Mouse (Mus musculus) heart, postnatal 0 days (tissue): ENCODE data around the gene Dennd5a. TPM values are rescaled to one million over a fixed set of nuclear protein-coding genes. Genes with fewer than 3 reads are reported as not detected.

Experiments used
- ATAC-seq: fragments of 200-750 bp; cut with Nextera tagmentation; 2 replicates; pipeline ENCODE4 v1.8.0; 2017; ENCODE audit warnings: low read depth, moderate number of reproducible peaks, moderate library complexity; ENCODE audit not compliant: insufficient read depth
- DNase-seq: peaks from one replicate; pipeline ENCODE4 v3.0.0-alpha.2; 2016; ENCODE audit warnings: low spot score
- H3K27ac ChIP-seq: fragments of 300-500 bp; sonication (generic); 2 replicates; pipeline ENCODE4 v1.5.1; 2014; ENCODE audit warnings: low read depth, mild to moderate bottlenecking
- H3K27me3 ChIP-seq: fragments of 300-500 bp; sonication (generic); 2 replicates; pipeline ENCODE4 v1.6.1; 2014; ENCODE audit warnings: low read length, mixed read lengths; ENCODE audit not compliant: control insufficient read depth, insufficient read depth
- H3K36me3 ChIP-seq: fragments of 300-500 bp; sonication (generic); replicated peaks from 2 replicates; pipeline ENCODE4 v1.6.1; 2014; ENCODE audit warnings: low read length, mixed read lengths; ENCODE audit not compliant: control insufficient read depth, insufficient read depth
- H3K4me1 ChIP-seq: fragments of 300-500 bp; sonication (generic); 2 replicates; pipeline ENCODE4 v1.6.1; 2014; ENCODE audit warnings: antibody characterized with exemption; ENCODE audit not compliant: control insufficient read depth, insufficient read depth
- H3K4me2 ChIP-seq: fragments of 300-500 bp; sonication (generic); 2 replicates; pipeline ENCODE4 v1.6.1; 2014; ENCODE audit warnings: low read depth, mild to moderate bottlenecking, low read length, moderate library complexity
- H3K4me3 ChIP-seq: fragments of 300-500 bp; sonication (generic); 2 replicates; pipeline ENCODE4 v1.5.1; 2014; ENCODE audit warnings: low read depth, low read length
- H3K9ac ChIP-seq: fragments of 300-500 bp; sonication (generic); replicated peaks from 2 replicates; pipeline ENCODE4 v1.6.1; 2014; ENCODE audit warnings: low read depth, low read length, mixed read lengths
- H3K9me3 ChIP-seq: fragments of 300-500 bp; sonication (generic); replicated peaks from 2 replicates; pipeline ENCODE4 v1.6.1; 2016; ENCODE audit warnings: low read length; ENCODE audit not compliant: control insufficient read depth
- CTCF ChIP-seq: IDR thresholded peaks from 2 replicates; pipeline ENCODE4 v1.5.1; 2016; ENCODE audit warnings: antibody characterized with exemption, control low read depth, low read depth
- EP300 ChIP-seq: IDR thresholded peaks from 2 replicates; pipeline ENCODE4 v1.6.1; 2016; ENCODE audit warnings: antibody characterized with exemption, low read depth
- WGBS: fragments of 180-500 bp; shearing (Covaris S2); extraction: QIAGEN DNeasy Blood & Tissue Kit; methylation state at CpG from one replicate; pipeline ENCODE4 v1.1.7; 2014; 5-methylcytosine and 5-hydroxymethylcytosine counted together
- polyA plus RNA-seq: library from polyadenylated mRNA; unstranded; fragments of >200 nt; fragmentation: Nextera tagmentation; extraction: Ambion mirVana; gene quantifications from 2 replicates; pipeline ENCODE4 v1.2.1, GENCODE M21; 2015
- total RNA-seq: library from RNA; depleted of rRNA; stranded (reverse); fragments of >200 nt; gene quantifications from 2 replicates; pipeline ENCODE4 v1.2.3, GENCODE M21; 2014; ENCODE audit warnings: low replicate concordance

Dennd5a gene
- total and polyA plus RNA-seq, 2 experiments from 2014 or later: 34.6 to 171 TPM

GRCm38 (mm10) chr7:109928365-109928764 lies 31.9 kb downstream of the Dennd5a start:
- Histone ChIP-seq H3K9me3 (no peaks in the 10 kb centered on the region), H3K27me3 (no peaks in the 10 kb centered on the region), H3K9ac (no peak overlapping the region), H3K4me3 (no peak overlapping the region), H3K4me1 (no peaks in the 10 kb centered on the region), H3K27ac (no peak overlapping the region), H3K36me3 (peaks cover 49% of the 10 kb centered on the region), H3K4me2 (no peak overlapping the region)
- no peak for ATAC-seq
- 88% methylated on average over 6 of the region's 6 CpGs for WGBS
- no peak for TF ChIP-seq EP300
- no peak for DNase-seq

- H3K4me3 ChIP-seq: no peak overlapping the region
- ATAC-seq (no peak), DNase-seq (no peak)
- no peak overlapping the region for H3K9ac ChIP-seq
- TF ChIP-seq EP300 (no peak), CTCF (no peak)
- H3K27ac ChIP-seq: no peak overlapping the region
- H3K27me3 ChIP-seq: no peaks in the 10 kb centered on the region
- peaks cover 57% of the 10 kb centered on the region for H3K36me3 ChIP-seq
- 71% methylated on average over 2 of the region's 2 CpGs for WGBS
- no peak overlapping the region for H3K4me2 ChIP-seq
- H3K9me3 ChIP-seq: no peaks in the 10 kb centered on the region
- H3K4me1 ChIP-seq: no peaks in the 10 kb centered on the region
Measured at GRCm38 (mm10) chr7:109924965-109925364, 35.3 kb downstream of the Dennd5a start.

- WGBS: 86% methylated on average over 4 of the region's 4 CpGs
- ATAC-seq: no peak
- TF ChIP-seq EP300: no peak
- no peak for TF ChIP-seq CTCF
Measured at GRCm38 (mm10) chr7:109922889-109923288, 37.4 kb downstream of the Dennd5a start.

GRCm38 (mm10) chr7:109906165-109906564 lies 54.1 kb downstream of the Dennd5a start:
- H3K4me3 ChIP-seq: no peak overlapping the region
- ATAC-seq: no peak
- no peak overlapping the region for H3K27ac ChIP-seq
- H3K27me3 ChIP-seq: no peaks in the 10 kb centered on the region
- H3K4me2 ChIP-seq: no peak overlapping the region
- no peak for DNase-seq
- H3K4me1 ChIP-seq: no peaks in the 10 kb centered on the region
- WGBS: 90% methylated on average over 2 of the region's 2 CpGs
- H3K9me3 ChIP-seq: no peaks in the 10 kb centered on the region
- TF ChIP-seq EP300 (no peak), CTCF (no peak)
- no peak overlapping the region for H3K9ac ChIP-seq
- H3K36me3 ChIP-seq: peaks cover 90% of the 10 kb centered on the region

More at GRCm38 (mm10) chr7:109922889-109923288, 37.4 kb downstream of the Dennd5a start:
- Histone ChIP-seq H3K9me3 (no peaks in the 10 kb centered on the region), H3K27me3 (no peaks in the 10 kb centered on the region), H3K9ac (no peak overlapping the region), H3K36me3 (peaks cover 77% of the 10 kb centered on the region), H3K4me1 (no peaks in the 10 kb centered on the region), H3K4me2 (no peak overlapping the region), H3K4me3 (no peak overlapping the region), H3K27ac (no peak overlapping the region)
- no peak for DNase-seq

- DNase-seq (no peak), ATAC-seq (no peak)
- TF ChIP-seq EP300 (no peak), CTCF (no peak)
- H3K9me3 ChIP-seq: no peaks in the 10 kb centered on the region
- WGBS: 83% methylated on average over 9 of the region's 9 CpGs
- no peak overlapping the region for H3K27ac ChIP-seq
- H3K36me3 ChIP-seq: peaks cover 100% of the 10 kb centered on the region
- no peaks in the 10 kb centered on the region for H3K27me3 ChIP-seq
- no peaks in the 10 kb centered on the region for H3K4me1 ChIP-seq
- H3K4me2 ChIP-seq: no peak overlapping the region
- H3K4me3 ChIP-seq: no peak overlapping the region
- no peak overlapping the region for H3K9ac ChIP-seq
Measured at GRCm38 (mm10) chr7:109900921-109901320, 59.3 kb downstream of the Dennd5a start.

GRCm38 (mm10) chr7:109898911-109899310 lies 61.4 kb downstream of the Dennd5a start:
- Histone ChIP-seq H3K36me3 (peaks cover 100% of the 10 kb centered on the region), H3K4me2 (no peak overlapping the region), H3K9ac (no peak overlapping the region), H3K4me3 (no peak overlapping the region), H3K27ac (no peak overlapping the region), H3K27me3 (no peaks in the 10 kb centered on the region), H3K9me3 (no peaks in the 10 kb centered on the region), H3K4me1 (no peaks in the 10 kb centered on the region)
- no peak for TF ChIP-seq EP300
- TF ChIP-seq CTCF: no peak
- DNase-seq: no peak
- no peak for ATAC-seq
